Mouse (Mus musculus) lung, postnatal 4 days (tissue): ENCODE results near the gene Hist2h2be.
"Not testable (repeated sequence)": the region's sequence is repeated elsewhere in the genome, so short reads cannot be mapped to it uniquely, and the experiment has no call there.

Source experiments
- DNase-seq, 2 experiments: peaks; one replicate each; pipeline ENCODE4 v3.0.0; 2021

The Hist2h2be gene

DNA sequence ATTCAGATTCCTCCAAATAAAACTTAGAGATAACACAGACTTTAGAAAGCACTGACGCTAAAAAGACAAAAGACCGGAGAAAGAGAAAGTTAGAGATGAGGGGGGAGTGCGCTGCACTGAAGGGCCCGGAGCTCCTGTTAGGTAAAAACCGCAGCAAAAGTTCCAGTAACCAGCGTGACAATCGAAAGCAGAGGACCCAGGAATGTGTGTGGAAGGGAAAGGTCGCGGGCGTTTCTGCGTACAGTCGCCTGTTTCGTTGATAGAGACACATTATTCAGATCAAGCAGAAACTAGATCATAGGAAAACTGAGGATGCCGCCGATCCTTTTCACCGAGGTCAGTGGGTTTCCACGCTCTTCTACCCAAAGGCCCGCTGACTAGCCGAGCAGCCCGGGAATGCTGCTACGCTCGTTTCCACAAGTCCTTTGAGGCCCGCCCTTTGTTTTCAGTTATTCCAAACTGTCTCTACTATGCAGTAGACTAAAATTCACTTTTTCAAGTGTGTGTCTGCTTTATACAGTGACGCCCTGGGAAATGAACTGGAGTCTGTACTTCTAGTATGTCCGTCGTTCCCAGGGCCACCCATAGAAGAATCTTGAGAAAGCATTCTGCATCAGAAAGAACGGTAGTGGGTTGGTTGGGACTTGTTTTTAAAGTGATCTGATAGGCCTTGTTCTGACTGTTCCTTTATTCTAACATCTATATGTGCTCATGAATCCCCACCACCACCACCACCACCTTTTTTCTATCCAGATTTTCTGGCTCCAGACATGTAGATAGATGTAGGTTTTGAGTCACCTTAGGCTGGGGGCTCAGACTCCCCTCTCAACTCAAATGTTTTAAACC is 42.9 kb downstream of the Hist2h2be start:
- peak; percentile 52 to 65 for DNase-seq

DNA sequence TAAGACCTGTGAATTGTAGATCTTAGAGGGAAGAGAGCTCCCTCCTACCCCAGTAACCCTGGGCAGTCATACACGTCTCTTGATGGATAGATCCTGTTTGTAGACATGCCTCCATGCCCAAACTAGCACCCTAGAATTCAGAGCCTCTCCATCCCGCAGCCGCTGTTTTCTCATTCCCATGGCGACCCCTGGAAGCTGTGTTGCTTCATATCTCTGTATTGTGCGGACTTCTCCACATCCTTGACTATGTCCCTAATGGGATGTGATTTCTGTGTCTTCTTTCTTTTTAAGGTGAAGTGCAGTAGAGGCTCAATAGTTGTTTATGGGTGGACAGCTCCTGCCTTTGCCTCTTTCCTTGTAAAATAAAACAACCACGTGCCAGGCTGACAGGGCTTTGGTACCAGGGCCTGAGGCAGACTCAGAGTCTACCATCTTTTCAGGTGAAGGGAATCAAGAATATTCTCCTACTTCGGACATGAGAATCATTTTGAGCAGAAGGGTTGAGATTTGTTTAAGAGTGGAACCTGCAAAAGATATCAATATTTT is 43.6 kb downstream of the Hist2h2be start:
- DNase-seq, result no peak

DNA sequence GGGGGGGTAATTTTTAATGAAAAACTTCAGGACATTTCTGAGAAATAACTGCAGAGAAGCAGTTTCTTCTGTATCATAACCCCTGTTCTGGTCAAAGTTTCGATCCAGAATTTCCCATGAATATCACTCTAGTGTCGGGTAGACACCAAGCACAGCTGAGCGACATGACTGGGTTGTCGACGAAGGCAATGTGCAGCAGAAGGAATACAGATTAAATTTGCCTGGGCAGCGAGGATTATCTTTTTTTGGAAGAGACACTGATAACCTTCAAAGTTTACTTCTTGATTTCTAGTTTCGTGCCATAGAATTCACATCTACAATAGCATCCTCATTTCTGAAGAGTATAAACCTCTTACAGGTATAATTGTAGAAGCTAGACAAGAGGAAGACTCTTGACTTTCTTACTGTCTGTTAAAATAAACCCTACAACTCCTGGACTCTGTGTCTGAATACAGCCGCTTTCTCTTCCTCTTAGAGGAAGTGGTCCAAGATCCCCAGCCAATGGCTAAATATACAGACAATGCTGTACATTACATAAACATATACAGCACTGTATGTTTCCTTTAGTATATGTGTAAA is 45.3 kb downstream of the Hist2h2be start:
- DNase-seq, result no peak

DNA sequence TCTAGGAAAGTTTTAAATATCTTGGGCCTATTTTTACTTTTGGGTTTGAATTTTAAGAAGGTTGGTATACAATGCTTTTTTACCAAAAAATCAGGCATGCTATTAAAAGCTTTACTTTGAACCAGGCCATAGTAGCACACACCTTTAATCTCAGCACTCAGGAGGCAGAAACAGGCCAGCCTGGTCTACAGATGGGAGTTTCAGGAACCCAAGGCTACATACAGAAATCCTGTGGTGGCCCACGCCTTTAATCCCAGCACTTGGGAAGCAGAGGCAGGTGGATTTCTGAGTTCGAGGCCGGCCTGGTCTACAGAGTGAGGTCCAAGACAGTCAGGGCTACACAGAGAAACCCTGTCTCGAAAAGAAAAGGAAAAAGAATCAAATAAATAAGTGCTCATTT is 46.6 kb downstream of the Hist2h2be start:
- DNase-seq, result no peak

DNA sequence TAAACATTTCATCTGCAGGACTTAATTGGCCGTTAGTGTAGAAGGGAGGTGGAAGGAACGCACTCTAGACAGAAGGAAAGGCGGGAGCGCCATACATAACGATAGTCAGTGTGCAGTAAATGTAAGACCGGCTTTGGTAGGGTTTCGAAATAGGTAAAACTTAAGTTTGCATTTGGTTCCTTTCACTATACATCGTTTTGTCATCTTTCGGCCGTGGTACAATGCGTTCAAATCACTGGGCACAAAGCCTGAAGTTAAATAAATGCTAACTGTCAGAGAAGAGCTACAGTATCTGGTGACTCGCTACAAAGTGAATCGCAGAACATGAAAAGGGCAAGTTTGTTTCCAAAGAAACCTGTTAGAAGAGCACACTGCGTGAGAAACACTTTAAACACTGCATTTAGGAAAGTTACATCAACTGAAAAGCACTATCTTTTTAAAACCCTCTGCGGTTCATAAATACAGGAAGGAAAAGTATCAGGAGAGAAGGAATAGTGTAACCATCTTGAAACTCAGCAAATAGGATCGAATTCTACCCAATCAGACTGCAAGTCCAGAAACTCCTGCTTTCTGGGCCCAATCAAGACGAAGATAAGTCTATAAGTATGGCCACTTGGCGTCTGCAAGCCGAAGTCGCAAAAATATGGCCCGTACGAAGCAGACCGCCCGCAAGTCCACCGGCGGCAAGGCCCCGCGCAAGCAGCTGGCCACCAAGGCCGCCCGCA is 47.3 kb downstream of the Hist2h2be start, which contains the start of gene Hist2h3b:
Hist2h3b (plus strand) TSS at position 604 of the 725 bp plus-strand sequence.
- DNase-seq, result peak; percentile 84 to 87

DNA sequence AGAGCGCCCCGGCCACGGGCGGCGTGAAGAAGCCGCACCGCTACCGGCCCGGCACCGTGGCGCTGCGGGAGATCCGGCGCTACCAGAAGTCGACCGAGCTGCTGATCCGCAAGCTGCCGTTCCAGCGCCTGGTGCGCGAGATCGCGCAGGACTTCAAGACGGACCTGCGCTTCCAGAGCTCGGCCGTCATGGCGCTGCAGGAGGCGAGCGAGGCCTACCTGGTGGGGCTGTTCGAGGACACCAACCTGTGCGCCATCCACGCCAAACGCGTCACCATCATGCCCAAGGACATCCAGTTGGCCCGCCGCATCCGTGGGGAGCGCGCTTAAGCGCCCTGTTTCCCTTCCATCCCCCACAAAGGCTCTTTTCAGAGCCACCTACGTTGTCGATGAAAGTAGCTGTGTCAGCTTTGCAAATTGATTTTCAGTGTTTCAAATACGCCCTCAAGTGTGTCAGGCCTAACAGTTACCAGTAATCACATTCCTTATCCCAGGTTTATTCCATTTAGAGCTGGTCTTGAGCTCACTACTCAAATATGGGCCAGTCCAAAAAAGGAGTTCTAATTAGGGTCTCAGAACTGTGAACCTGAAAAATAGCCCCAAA is 48.0 kb downstream of the Hist2h2be start:
- DNase-seq, result not testable (repeated sequence)

DNA sequence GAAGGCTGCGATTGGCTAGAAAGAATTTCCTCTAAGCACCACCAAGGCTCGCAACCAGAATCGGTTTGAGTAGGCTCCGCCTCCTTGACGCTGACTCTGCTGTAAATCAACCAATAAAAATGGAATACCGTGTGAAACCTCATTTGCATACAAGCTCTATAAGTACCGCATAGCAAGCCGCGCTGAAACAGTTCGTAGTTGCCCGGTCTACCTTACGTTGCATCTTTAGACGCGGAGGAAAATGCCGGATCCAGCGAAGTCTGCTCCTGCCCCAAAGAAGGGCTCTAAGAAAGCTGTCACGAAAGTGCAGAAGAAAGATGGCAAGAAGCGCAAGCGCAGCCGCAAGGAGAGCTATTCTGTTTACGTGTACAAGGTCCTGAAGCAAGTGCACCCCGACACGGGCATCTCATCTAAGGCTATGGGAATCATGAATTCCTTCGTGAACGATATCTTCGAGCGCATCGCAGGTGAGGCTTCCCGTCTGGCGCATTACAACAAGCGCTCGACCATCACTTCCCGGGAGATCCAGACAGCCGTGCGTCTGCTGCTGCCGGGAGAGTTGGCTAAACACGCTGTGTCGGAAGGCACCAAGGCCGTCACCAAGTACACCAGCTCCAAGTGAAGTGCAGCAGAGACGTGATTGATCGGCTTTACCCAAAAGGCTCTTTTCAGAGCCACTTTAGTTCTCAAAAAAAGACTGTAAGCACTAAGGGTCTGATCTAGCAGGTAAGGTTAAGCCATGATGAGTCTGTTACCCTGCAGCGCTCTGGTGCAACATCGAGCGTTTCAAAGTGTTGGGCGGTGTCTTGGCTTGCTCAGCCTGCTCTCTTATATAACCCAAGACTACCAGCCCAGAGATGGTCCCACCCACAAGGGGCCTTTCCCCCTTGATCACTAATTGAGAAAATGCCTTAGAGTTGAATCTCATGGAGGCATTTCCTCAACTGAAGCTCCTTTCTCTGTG is 48.9 kb downstream of the Hist2h2be start, which contains the start of gene Hist2h2bb:
Hist2h2bb (plus strand) TSS at position 242 of the 964 bp plus-strand sequence.
- DNase-seq, result peak; percentile 92 to 93
